Mouse (Mus musculus) liver, postnatal 0 days (tissue): ENCODE measurements around the gene Cpeb2. TPM values are rescaled to one million over a fixed set of nuclear protein-coding genes. Genes with fewer than 3 reads are reported as not detected.

Experiments used
- ATAC-seq: fragments of 200-750 bp; cut with Nextera tagmentation; 2 replicates; pipeline ENCODE4 v1.8.0; 2017; ENCODE audit warnings: mild to moderate bottlenecking, moderate library complexity
- DNase-seq: peaks from one replicate; pipeline ENCODE4 v3.0.0-alpha.2; 2016
- H3K27ac ChIP-seq: fragments of 300-500 bp; sonication (generic); 2 replicates; pipeline ENCODE4 v1.5.1; 2014; ENCODE audit warnings: antibody characterized with exemption, moderate library complexity, mild to moderate bottlenecking, low read depth
- H3K27me3 ChIP-seq: fragments of 300-500 bp; sonication (generic); 2 replicates; pipeline ENCODE4 v1.6.1; 2014; ENCODE audit warnings: low read length, control low read depth, mixed read lengths; ENCODE audit not compliant: insufficient read depth
- H3K36me3 ChIP-seq: fragments of 300-500 bp; sonication (generic); replicated peaks from 2 replicates; pipeline ENCODE4 v1.6.1; 2014; ENCODE audit warnings: mild to moderate bottlenecking, control low read depth, low read length, moderate library complexity, mixed read lengths; ENCODE audit not compliant: insufficient read depth
- H3K4me1 ChIP-seq: fragments of 300-500 bp; sonication (generic); 2 replicates; pipeline ENCODE4 v1.6.1; 2014; ENCODE audit warnings: antibody characterized with exemption, mild to moderate bottlenecking, control low read depth; ENCODE audit not compliant: insufficient read depth
- H3K4me2 ChIP-seq: fragments of 300-500 bp; sonication (generic); 2 replicates; pipeline ENCODE4 v1.6.1; 2014; ENCODE audit warnings: low read depth, mild to moderate bottlenecking, low read length, moderate library complexity, mixed read lengths
- H3K4me3 ChIP-seq: fragments of 300-500 bp; sonication (generic); 2 replicates; pipeline ENCODE4 v1.5.1; 2014; ENCODE audit warnings: low read depth, low read length
- H3K9ac ChIP-seq: fragments of 300-500 bp; sonication (generic); replicated peaks from 2 replicates; pipeline ENCODE4 v1.6.1; 2014; ENCODE audit warnings: mild to moderate bottlenecking, moderate library complexity
- H3K9me3 ChIP-seq: fragments of 300-500 bp; sonication (generic); 2 replicates; pipeline ENCODE4 v1.6.1; 2016; ENCODE audit warnings: mild to moderate bottlenecking, control low read depth, low read length, mixed read lengths
- CTCF ChIP-seq: sonication (generic); IDR thresholded peaks from 2 replicates; pipeline ENCODE4 v1.5.1; 2016; ENCODE audit warnings: antibody characterized with exemption, low read depth
- EP300 ChIP-seq: IDR thresholded peaks from 2 replicates; pipeline ENCODE4 v1.6.1; 2016; ENCODE audit warnings: antibody characterized with exemption, low read depth, mild to moderate bottlenecking
- WGBS: fragments of 180-500 bp; shearing (Covaris S2); extraction: QIAGEN DNeasy Blood & Tissue Kit; methylation state at CpG from one replicate; pipeline ENCODE4 v1.1.7; 2014; ENCODE audit not compliant: insufficient replicate concordance; 5-methylcytosine and 5-hydroxymethylcytosine counted together
- polyA plus RNA-seq: library from polyadenylated mRNA; unstranded; fragments of >200 nt; fragmentation: Nextera tagmentation; extraction: Ambion mirVana; gene quantifications from 2 replicates; pipeline ENCODE4 v1.2.1, GENCODE M21; 2015

Gene Cpeb2
- polyA plus RNA-seq, 1 experiment from 2014 or later: 3.2 TPM

- H3K9me3 ChIP-seq: no peaks in the 10 kb centered on the region
- ATAC-seq (no peak), DNase-seq (no peak)
- no peaks in the 10 kb centered on the region for H3K27me3 ChIP-seq
- H3K4me3 ChIP-seq: no peak overlapping the region
- H3K36me3 ChIP-seq: peaks cover 22% of the 10 kb centered on the region
- no peak overlapping the region for H3K27ac ChIP-seq
- H3K4me1 ChIP-seq: no peaks in the 10 kb centered on the region
- no peak overlapping the region for H3K9ac ChIP-seq
- no peak overlapping the region for H3K4me2 ChIP-seq
- WGBS: 85% methylated on average over 8 of the region's 8 CpGs
- TF ChIP-seq EP300: no peak
Observed at GRCm38 (mm10) chr5:43246236-43246635, 13.3 kb downstream of the Cpeb2 start.

GRCm38 (mm10) chr5:43246954-43247353 lies 14.0 kb downstream of the Cpeb2 start:
- H3K36me3 ChIP-seq: peaks cover 24% of the 10 kb centered on the region
- H3K9me3 ChIP-seq: no peaks in the 10 kb centered on the region
- H3K4me3 ChIP-seq: no peak overlapping the region
- no peaks in the 10 kb centered on the region for H3K4me1 ChIP-seq
- WGBS: 70% methylated on average over 6 of the region's 6 CpGs
- no peak overlapping the region for H3K9ac ChIP-seq
- no peaks in the 10 kb centered on the region for H3K27me3 ChIP-seq
- TF ChIP-seq EP300 (no peak), CTCF (no peak)
- no peak for DNase-seq
- no peak overlapping the region for H3K4me2 ChIP-seq
- H3K27ac ChIP-seq: no peak overlapping the region
- no peak for ATAC-seq

GRCm38 (mm10) chr5:43248001-43248430 lies 15.0 kb downstream of the Cpeb2 start:
- TF ChIP-seq CTCF (no peak), EP300 (no peak)
- Histone ChIP-seq H3K4me1 (no peaks in the 10 kb centered on the region), H3K36me3 (peaks cover 24% of the 10 kb centered on the region), H3K4me2 (no peak overlapping the region), H3K9me3 (no peaks in the 10 kb centered on the region), H3K4me3 (no peak overlapping the region), H3K9ac (no peak overlapping the region), H3K27ac (no peak overlapping the region), H3K27me3 (no peaks in the 10 kb centered on the region)
- DNase-seq (no peak), ATAC-seq (no peak)
- WGBS: 69% methylated on average over 3 of the region's 3 CpGs

- peaks cover 5% of the 10 kb centered on the region; the same call in 1 of the 2 replicates for H3K36me3 ChIP-seq
- H3K9me3 ChIP-seq: no peaks in the 10 kb centered on the region
- H3K27me3 ChIP-seq: no peaks in the 10 kb centered on the region
- H3K9ac ChIP-seq: no peak overlapping the region
- 82% methylated on average over 2 of the region's 2 CpGs for WGBS
- DNase-seq (no peak), ATAC-seq (no peak)
- no peak overlapping the region for H3K4me2 ChIP-seq
- no peaks in the 10 kb centered on the region for H3K4me1 ChIP-seq
- no peak overlapping the region for H3K27ac ChIP-seq
- H3K4me3 ChIP-seq: no peak overlapping the region
- TF ChIP-seq CTCF: no peak
- no peak for TF ChIP-seq EP300
Observed at GRCm38 (mm10) chr5:43257490-43257889, 24.5 kb downstream of the Cpeb2 start.

- ATAC-seq: no peak
- DNase-seq: no peak
- Histone ChIP-seq H3K9ac (no peak overlapping the region), H3K4me2 (no peak overlapping the region), H3K4me3 (no peak overlapping the region), H3K9me3 (no peaks in the 10 kb centered on the region), H3K4me1 (no peaks in the 10 kb centered on the region), H3K27ac (no peak overlapping the region), H3K36me3 (peaks cover 5% of the 10 kb centered on the region; the same call in 1 of the 2 replicates), H3K27me3 (no peaks in the 10 kb centered on the region)
- TF ChIP-seq EP300: no peak
- no peak for TF ChIP-seq CTCF
- WGBS: 80% methylated on average over 3 of the region's 3 CpGs
Observed at GRCm38 (mm10) chr5:43258472-43259142, 25.6 kb downstream of the Cpeb2 start.

- Histone ChIP-seq H3K4me2 (no peak overlapping the region), H3K4me3 (no peak overlapping the region), H3K9ac (no peak overlapping the region), H3K36me3 (peaks cover 8% of the 10 kb centered on the region), H3K4me1 (no peaks in the 10 kb centered on the region), H3K9me3 (no peaks in the 10 kb centered on the region), H3K27ac (no peak overlapping the region), H3K27me3 (no peaks in the 10 kb centered on the region)
- DNase-seq (no peak), ATAC-seq (no peak)
- WGBS: 76% methylated on average over 6 of the region's 6 CpGs
- no peak for TF ChIP-seq CTCF
- no peak for TF ChIP-seq EP300
Observed at GRCm38 (mm10) chr5:43261814-43262213, 28.8 kb downstream of the Cpeb2 start.
